Mouse (Mus musculus) heart, embryonic 10.5 days (tissue): Measurements from ENCODE around the gene Gast. TPM values are rescaled to one million over a fixed set of nuclear protein-coding genes. Genes with fewer than 3 reads are reported as not detected.
A peak's percentile ranks its signal among the peaks of the same experiment; 100 is the strongest.
"Not testable (repeated sequence)": the region's sequence is repeated elsewhere in the genome, so short reads cannot be mapped to it uniquely, and the experiment has no call there.

ENCODE experiments used
- DNase-seq: peaks from one replicate; pipeline ENCODE4 v3.0.0-alpha.2; 2017; ENCODE audit warnings: low spot score
- H3K27ac ChIP-seq: fragments of 300-500 bp; sonication (generic); 2 replicates; pipeline ENCODE4 v1.5.1; 2016; ENCODE audit warnings: mild to moderate bottlenecking
- H3K27me3 ChIP-seq: fragments of 300-500 bp; sonication (generic); 2 replicates; pipeline ENCODE4 v1.6.1; 2016; ENCODE audit warnings: mild to moderate bottlenecking; ENCODE audit not compliant: poor library complexity, insufficient read depth, severe bottlenecking
- H3K36me3 ChIP-seq: fragments of 300-500 bp; sonication (generic); 2 replicates; pipeline ENCODE4 v1.6.1; 2016; ENCODE audit warnings: mild to moderate bottlenecking, moderate library complexity
- H3K4me1 ChIP-seq: fragments of 300-500 bp; sonication (generic); 2 replicates; pipeline ENCODE4 v1.6.1; 2016; ENCODE audit warnings: mild to moderate bottlenecking
- H3K4me3 ChIP-seq: fragments of 300-500 bp; sonication (generic); 2 replicates; pipeline ENCODE4 v1.5.1; 2016; ENCODE audit warnings: mild to moderate bottlenecking, moderate library complexity
- H3K9me3 ChIP-seq: fragments of 300-500 bp; sonication (generic); 2 replicates; pipeline ENCODE4 v1.6.1; 2016; ENCODE audit warnings: mild to moderate bottlenecking, moderate library complexity
- WGBS: fragments of 180-500 bp; shearing (Covaris S2); methylation state at CpG from one replicate; pipeline ENCODE4 v1.1.7; 2016; 5-methylcytosine and 5-hydroxymethylcytosine counted together
- polyA plus RNA-seq: library from polyadenylated mRNA; unstranded; fragments of >200 nt; fragmentation: Nextera tagmentation; extraction: Ambion mirVana; gene quantifications from 2 replicates; pipeline ENCODE4 v1.2.1, GENCODE M21; 2016

Gast gene
- polyA plus RNA-seq, 1 experiment from 2014 or later, result not detected

- WGBS, result 53% methylated on average over 1 of the region's 1 CpGs
- Histone ChIP-seq H3K36me3 (no peaks in the 10 kb centered on the region), H3K27ac (peak overlapping the region; percentile 62; the same call in 1 of the 2 replicates), H3K4me1 (peaks cover 10% of the 10 kb centered on the region), H3K9me3 (no peaks in the 10 kb centered on the region), H3K27me3 (no peaks in the 10 kb centered on the region), H3K4me3 (no peak overlapping the region)
- DNase-seq, result no peak
Measured at GRCm38 (mm10) chr11:100311656-100312055, 22.6 kb upstream of the Gast start.

- Histone ChIP-seq H3K36me3 (no peaks in the 10 kb centered on the region), H3K9me3 (no peaks in the 10 kb centered on the region), H3K4me3 (no peak overlapping the region), H3K27ac (peak overlapping the region; percentile 75), H3K27me3 (no peaks in the 10 kb centered on the region), H3K4me1 (peaks cover 10% of the 10 kb centered on the region)
- no peak for DNase-seq
- 26% methylated on average over 5 of the region's 5 CpGs for WGBS
Measured at GRCm38 (mm10) chr11:100312096-100312679, 22.0 kb upstream of the Gast start.

GRCm38 (mm10) chr11:100313424-100313823, 20.8 kb upstream of the Gast start:
- DNase-seq, result no peak
- no peaks in the 10 kb centered on the region for H3K27me3 ChIP-seq
- H3K4me1 ChIP-seq, result peaks cover 10% of the 10 kb centered on the region
- H3K9me3 ChIP-seq, result no peaks in the 10 kb centered on the region
- H3K27ac ChIP-seq, result peak overlapping the region; percentile 19; the same call in 1 of the 2 replicates
- no peaks in the 10 kb centered on the region for H3K36me3 ChIP-seq
- H3K4me3 ChIP-seq, result no peak overlapping the region
- 86% methylated on average over 6 of the region's 6 CpGs for WGBS

GRCm38 (mm10) chr11:100315439-100315838, 18.8 kb upstream of the Gast start:
- peaks cover 10% of the 10 kb centered on the region for H3K4me1 ChIP-seq
- no peaks in the 10 kb centered on the region for H3K27me3 ChIP-seq
- peaks cover 2% of the 10 kb centered on the region; the same call in 1 of the 2 replicates for H3K36me3 ChIP-seq
- no peak overlapping the region for H3K27ac ChIP-seq
- H3K9me3 ChIP-seq, result no peaks in the 10 kb centered on the region
- no peak overlapping the region for H3K4me3 ChIP-seq
- 87% methylated on average over 5 of the region's 5 CpGs for WGBS
- DNase-seq, result no peak

GRCm38 (mm10) chr11:100317826-100318380, 16.3 kb upstream of the Gast start:
- Histone ChIP-seq H3K27me3 (no peaks in the 10 kb centered on the region), H3K36me3 (peaks cover 23% of the 10 kb centered on the region), H3K4me3 (no peak overlapping the region), H3K27ac (no peak overlapping the region), H3K9me3 (no peaks in the 10 kb centered on the region), H3K4me1 (no peaks in the 10 kb centered on the region)
- 58% methylated on average over 6 of the region's 6 CpGs for WGBS
- DNase-seq, result no peak

- Histone ChIP-seq H3K4me1 (no peaks in the 10 kb centered on the region), H3K27me3 (no peaks in the 10 kb centered on the region), H3K36me3 (peaks cover 23% of the 10 kb centered on the region), H3K27ac (peak overlapping the region; percentile 99), H3K4me3 (peak overlapping the region; percentile 95), H3K9me3 (no peaks in the 10 kb centered on the region)
- no peak for DNase-seq
- 78% methylated on average over 10 of the region's 10 CpGs for WGBS
Measured at GRCm38 (mm10) chr11:100318529-100319451, 15.4 kb upstream of the Gast start.

GRCm38 (mm10) chr11:100319492-100320171, 14.6 kb upstream of the Gast start, which contains the start of gene Eif1:
Gene Eif1 (plus strand): TSS chr11:100319885.
- H3K4me1 ChIP-seq, result no peaks in the 10 kb centered on the region

GRCm38 (mm10) chr11:100320172-100320630, 14.0 kb upstream of the Gast start:
- Histone ChIP-seq H3K4me1 (no peaks in the 10 kb centered on the region), H3K27ac (peak overlapping the region; percentile 99), H3K4me3 (peak overlapping the region; percentile 95), H3K27me3 (no peaks in the 10 kb centered on the region), H3K9me3 (no peaks in the 10 kb centered on the region), H3K36me3 (peaks cover 23% of the 10 kb centered on the region)
- peak; percentile 99 for DNase-seq
- WGBS, result under 1% methylated on average over 38 of the region's 40 CpGs

More at GRCm38 (mm10) chr11:100319492-100320171, 14.6 kb upstream of the Gast start, which contains the start of gene Eif1:
- Histone ChIP-seq H3K27ac (peak within 1 kb of the TSS; percentile 99), H3K27me3 (no peaks in the 10 kb centered on the region), H3K4me3 (peak within 1 kb of the TSS; percentile 95), H3K36me3 (peaks cover 23% of the 10 kb centered on the region), H3K9me3 (no peaks in the 10 kb centered on the region)
- WGBS, result under 1% methylated on average over 57 of the region's 58 CpGs
- DNase-seq, result peak; percentile 100

- Histone ChIP-seq H3K27ac (peak overlapping the region; percentile 99), H3K4me3 (peak overlapping the region; percentile 95), H3K36me3 (peaks cover 23% of the 10 kb centered on the region)
- not testable (repeated sequence) for H3K9me3 ChIP-seq, H3K27me3 ChIP-seq, DNase-seq, H3K4me1 ChIP-seq
- 20% methylated on average over 11 of the region's 11 CpGs for WGBS
Measured at GRCm38 (mm10) chr11:100320701-100321410, 13.4 kb upstream of the Gast start.

GRCm38 (mm10) chr11:100321479-100322305, 12.5 kb upstream of the Gast start:
- H3K36me3 ChIP-seq, result peaks cover 23% of the 10 kb centered on the region
- not testable (repeated sequence) for DNase-seq, H3K9me3 ChIP-seq, H3K4me3 ChIP-seq, H3K27ac ChIP-seq, H3K27me3 ChIP-seq, H3K4me1 ChIP-seq
- WGBS, result 84% methylated on average over 7 of the region's 7 CpGs

- H3K27ac ChIP-seq, result no peak overlapping the region
- WGBS, result 62% methylated on average over 3 of the region's 3 CpGs
- H3K36me3 ChIP-seq, result peaks cover 23% of the 10 kb centered on the region
- peaks cover 9% of the 10 kb centered on the region for H3K4me1 ChIP-seq
- no peak for DNase-seq
- H3K4me3 ChIP-seq, result no peak overlapping the region
- H3K9me3 ChIP-seq, result no peaks in the 10 kb centered on the region
- no peaks in the 10 kb centered on the region for H3K27me3 ChIP-seq
Measured at GRCm38 (mm10) chr11:100322591-100323258, 11.5 kb upstream of the Gast start.
